In genomic region chr10:81289278-81289677, GRCm38 (mm10) we compare ENCODE assay signal across 9 mouse cellular contexts. TPM values are rescaled to one million over a fixed set of nuclear protein-coding genes. Genes with fewer than 3 reads are reported as not detected.
DNase-seq lines count a peak whose midpoint lies in the region; ATAC-seq and TF ChIP-seq lines count a peak whose summit lies in the region.
"Had no signal": no experiment of that assay in that cellular context is flagged by ENCODE, and none has a peak within 500 bp of the region (broad histone marks: within the 10 kb centered on the region; RNA-seq: fewer than 3 reads in every experiment).

No protein-coding gene starts in this region.

- no peak overlapping the region for H3K27ac ChIP-seq in cerebellum, adult 2 months (ENCODE audit: insufficient read depth, low read length)
- H3K27ac ChIP-seq in heart, embryonic 16.5 days (ENCODE audit: low read length), result no peak overlapping the region
- no peak overlapping the region for H3K27ac ChIP-seq in limb, embryonic 14.5 days (replicated peaks; ENCODE audit: low read depth, low read length)

- TF ChIP-seq POLR2A in cerebellum, adult 2 months (IDR thresholded peaks at IDR 0.05; ENCODE audit: borderline replicate concordance, insufficient read depth, low read length), result no peak
- TF ChIP-seq POLR2A in limb, embryonic 14.5 days (IDR thresholded peaks at IDR 0.05; ENCODE audit: borderline replicate concordance, extremely low read depth, insufficient read depth, insufficient read length), result no peak

- H3K4me1 ChIP-seq in G1E (ENCODE audit: insufficient read depth, low read depth, low read length), result peaks cover 82% of the 10 kb centered on the region
- H3K4me1 ChIP-seq in cerebellum, adult 2 months (ENCODE audit: control insufficient read depth, insufficient read depth, low read length), result no peaks in the 10 kb centered on the region; the same call in 1 of the 2 replicates
- peaks cover 29% of the 10 kb centered on the region for H3K4me1 ChIP-seq in heart, embryonic 16.5 days (ENCODE audit: control insufficient read depth, insufficient read depth, low read length)
- H3K4me1 ChIP-seq in limb, embryonic 14.5 days (ENCODE audit: control insufficient read depth, insufficient read depth, low read length), result peaks cover 14% of the 10 kb centered on the region

- no peaks in the 10 kb centered on the region for H3K9me3 ChIP-seq in G1E (replicated peaks)
- no peaks in the 10 kb centered on the region for H3K9me3 ChIP-seq in heart, embryonic 16.5 days (replicated peaks; ENCODE audit: control insufficient read depth, low read length)
- H3K9me3 ChIP-seq in limb, embryonic 14.5 days (ENCODE audit: control insufficient read depth, low read length), result no peaks in the 10 kb centered on the region

- TF ChIP-seq CTCF in G1E (IDR thresholded peaks at IDR 0.05; ENCODE audit: low read depth, low read length), result peak; percentile 77
- TF ChIP-seq CTCF in cerebellum, adult 2 months (IDR thresholded peaks at IDR 0.05; ENCODE audit: borderline replicate concordance, insufficient read depth, low read depth, low read length), result peak; percentile 92

- no peak for ATAC-seq in G1E (ENCODE audit: extremely low read depth, insufficient number of reproducible peaks, low FRiP score, poor library complexity, severe bottlenecking)
- no peak for ATAC-seq in heart, embryonic 16.5 days (replicated peaks; ENCODE audit: extremely low read depth, insufficient read depth, low FRiP score)
- 0 out of 2 replicates have a peak, but pooled peaks have one; percentile 8 for ATAC-seq in limb, embryonic 14.5 days (ENCODE audit: low FRiP score, low read depth)
- no peak for ATAC-seq in granulocyte monocyte progenitor cell, adult 5-6 weeks (replicated peaks; ENCODE audit: poor library complexity, severe bottlenecking)

- peaks cover 4% of the 10 kb centered on the region for H3K36me3 ChIP-seq in G1E (replicated peaks)
- no peaks in the 10 kb centered on the region for H3K36me3 ChIP-seq in heart, embryonic 16.5 days (ENCODE audit: control insufficient read depth, insufficient read depth)
- no peaks in the 10 kb centered on the region for H3K36me3 ChIP-seq in limb, embryonic 14.5 days (ENCODE audit: control insufficient read depth, insufficient read depth, low read length)

- intact Hi-C loops in left cerebral cortex, postnatal 36 days (cut with DNase I), result loop anchor here (2.0 to 5.0 kb wide), 3 partner anchors 16 to 62 kb away; partner anchors contain the start of genes Gipc3 and Hmg20b

- 3% methylated on average over 7 of the region's 7 CpGs for WGBS in cerebellum, adult 2 months
- WGBS in heart, embryonic 16.5 days, result 4% methylated on average over 7 of the region's 7 CpGs
- WGBS in limb, embryonic 14.5 days, result under 1% methylated on average over 7 of the region's 7 CpGs

- peaks cover 28% of the 10 kb centered on the region for H3K27me3 ChIP-seq in G1E (ENCODE audit: insufficient read depth, low read length)
- no peaks in the 10 kb centered on the region for H3K27me3 ChIP-seq in cerebellum, adult 2 months (ENCODE audit: control insufficient read depth, insufficient read depth, low read length)
- peaks cover 23% of the 10 kb centered on the region for H3K27me3 ChIP-seq in heart, embryonic 16.5 days (ENCODE audit: control insufficient read depth, insufficient read depth, low read length)
- H3K27me3 ChIP-seq in limb, embryonic 14.5 days (ENCODE audit: control insufficient read depth, insufficient read depth, low read length), result peaks cover 27% of the 10 kb centered on the region

- no peak overlapping the region for H3K9ac ChIP-seq in heart, embryonic 16.5 days (ENCODE audit: low read length)
- no peak overlapping the region for H3K9ac ChIP-seq in limb, embryonic 14.5 days (ENCODE audit: low read depth, low read length, severe bottlenecking)

- H3K4me2 ChIP-seq in heart, embryonic 16.5 days (ENCODE audit: low read depth, low read length), result peak overlapping the region; percentile 20; the same call in 1 of the 2 replicates
- H3K4me2 ChIP-seq in limb, embryonic 14.5 days (replicated peaks; ENCODE audit: low read depth, low read length, severe bottlenecking), result no peak overlapping the region

- peak; percentile 54 to 68 for DNase-seq in left cerebral cortex, adult 18-20 months (ENCODE audit: low spot score in 2 of 2)
- no peak for DNase-seq in left cerebral cortex, postnatal 36 days (ENCODE audit: low spot score in 2 of 2)
- DNase-seq in G1E (ENCODE audit: low spot score), result peak; percentile 51
- DNase-seq in cerebellum, adult 2 months, result peak; percentile 70 to 75
- DNase-seq in limb, embryonic 14.5 days (ENCODE audit: low spot score), result peak; percentile 71
- DNase-seq in retina, postnatal 7 days (ENCODE audit: low read depth, low spot score), result peak; percentile 72

- no peak overlapping the region for H3K4me3 ChIP-seq in G1E (ENCODE audit: low read depth, low read length)
- no peak overlapping the region for H3K4me3 ChIP-seq in cerebellum, adult 2 months (replicated peaks; ENCODE audit: insufficient read depth, low read depth, low read length)
- H3K4me3 ChIP-seq in heart, embryonic 16.5 days (ENCODE audit: low read length), result no peak overlapping the region
- H3K4me3 ChIP-seq in limb, embryonic 14.5 days (replicated peaks; ENCODE audit: low read length), result no peak overlapping the region
- H3K4me3 ChIP-seq: myocyte had no signal

RNA-seq across cellular contexts. Expression of gene Tjp3, which starts 2.1 kb away (rescaled TPM):
- under 1 TPM; 0.16 to 0.23 TPM for total RNA-seq in left cerebral cortex, adult 18-20 months (2021)
- total RNA-seq in left cerebral cortex, postnatal 36 days (2021), result under 1 TPM in 1 of 2 experiments, not detected in 1; 0.50 TPM
- total RNA-seq in G1E (2014; fragmentation: Nextera tagmentation) (0.44 TPM in 1 of 2 replicates, not detected in the other), G1E (2017) (1.8 and 1.9 TPM in 2 replicates)
- polyA plus RNA-seq in G1E (2012), result 1.4 and 1.6 TPM in 2 replicates
- polyA plus RNA-seq in cerebellum, adult 2 months (2012; rRNA removed), result 0.51 and 1.2 TPM in 2 replicates
- 4.7 and 5.3 TPM in 2 replicates for polyA plus RNA-seq in heart, embryonic 16.5 days (2015; fragmentation: Nextera tagmentation; extraction: Ambion mirVana)
- polyA plus RNA-seq in limb, embryonic 14.5 days (2012; rRNA removed), result 2.8 and 3.5 TPM in 2 replicates
- polyA plus RNA-seq in limb, embryonic 14.5 days (2014; fragmentation: Nextera tagmentation; extraction: Ambion mirVana), result 5.2 and 6.4 TPM in 2 replicates
- 1.0 and 8.4 TPM in 2 replicates for total RNA-seq in granulocyte monocyte progenitor cell, adult 5-6 weeks (2014; fragmentation: Nextera tagmentation)
- total RNA-seq in granulocyte monocyte progenitor cell, adult 5-6 weeks (2017), result 1.3 and 6.2 TPM in 2 replicates

RNA-seq across cellular contexts. Expression of gene Pip5k1c, which starts 3.5 kb away (rescaled TPM):
- 100 to 1,000 TPM; 415 to 417 TPM for total RNA-seq in left cerebral cortex, adult 18-20 months (2021)
- total RNA-seq in left cerebral cortex, postnatal 36 days (2021), result 100 to 1,000 TPM; 419 to 450 TPM
- 58.0 and 62.2 TPM in 2 replicates for total RNA-seq in G1E (2014; fragmentation: Nextera tagmentation)
- 58.8 and 66.6 TPM in 2 replicates for total RNA-seq in G1E (2017)
- 266 and 331 TPM in 2 replicates for polyA plus RNA-seq in G1E (2012)
- polyA plus RNA-seq in cerebellum, adult 2 months (2012; rRNA removed), result 288 and 314 TPM in 2 replicates
- 31.3 and 33.2 TPM in 2 replicates for polyA plus RNA-seq in heart, embryonic 16.5 days (2015; fragmentation: Nextera tagmentation; extraction: Ambion mirVana)
- 70.4 and 93.4 TPM in 2 replicates for polyA plus RNA-seq in limb, embryonic 14.5 days (2012; rRNA removed)
- 53.0 and 60.4 TPM in 2 replicates for polyA plus RNA-seq in limb, embryonic 14.5 days (2014; fragmentation: Nextera tagmentation; extraction: Ambion mirVana)
- 32.4 and 42.7 TPM in 2 replicates for total RNA-seq in granulocyte monocyte progenitor cell, adult 5-6 weeks (2014; fragmentation: Nextera tagmentation)
- 24.7 and 32.7 TPM in 2 replicates for total RNA-seq in granulocyte monocyte progenitor cell, adult 5-6 weeks (2017)

RNA-seq across cellular contexts. Expression of gene Apba3, which starts 22.5 kb away (rescaled TPM):
- total RNA-seq in left cerebral cortex, adult 18-20 months (2021), result 10 to 100 TPM; 36.7 to 42.7 TPM
- total RNA-seq in left cerebral cortex, postnatal 36 days (2021), result 10 to 100 TPM; 30.1 to 39.3 TPM
- 36.2 and 44.6 TPM in 2 replicates for total RNA-seq in G1E (2014; fragmentation: Nextera tagmentation)
- 27.9 and 38.9 TPM in 2 replicates for total RNA-seq in G1E (2017)
- 113 and 130 TPM in 2 replicates for polyA plus RNA-seq in G1E (2012)
- polyA plus RNA-seq in cerebellum, adult 2 months (2012; rRNA removed), result 61.8 and 63.9 TPM in 2 replicates
- 62.7 and 63.0 TPM in 2 replicates for polyA plus RNA-seq in heart, embryonic 16.5 days (2015; fragmentation: Nextera tagmentation; extraction: Ambion mirVana)
- 77.9 and 102 TPM in 2 replicates for polyA plus RNA-seq in limb, embryonic 14.5 days (2012; rRNA removed)
- 58.2 and 59.2 TPM in 2 replicates for polyA plus RNA-seq in limb, embryonic 14.5 days (2014; fragmentation: Nextera tagmentation; extraction: Ambion mirVana)
- total RNA-seq in granulocyte monocyte progenitor cell, adult 5-6 weeks (2014; fragmentation: Nextera tagmentation), result 19.7 and 29.1 TPM in 2 replicates
- 14.2 and 19.9 TPM in 2 replicates for total RNA-seq in granulocyte monocyte progenitor cell, adult 5-6 weeks (2017)

RNA-seq across cellular contexts. Expression of gene Mrpl54, which starts 22.5 kb away (rescaled TPM):
- 10 to 100 TPM; 38.8 to 43.5 TPM for total RNA-seq in left cerebral cortex, adult 18-20 months (2021)
- 10 to 100 TPM; 43.0 to 48.2 TPM for total RNA-seq in left cerebral cortex, postnatal 36 days (2021)
- total RNA-seq in G1E (2014; fragmentation: Nextera tagmentation) (75.6 and 78.6 TPM in 2 replicates), G1E (2017) (186 and 206 TPM in 2 replicates)
- 612 and 631 TPM in 2 replicates for polyA plus RNA-seq in G1E (2012)
- polyA plus RNA-seq in cerebellum, adult 2 months (2012; rRNA removed), result 81.4 and 84.9 TPM in 2 replicates
- polyA plus RNA-seq in heart, embryonic 16.5 days (2015; fragmentation: Nextera tagmentation; extraction: Ambion mirVana), result 230 TPM in 2 replicates
- polyA plus RNA-seq in limb, embryonic 14.5 days (2012; rRNA removed), result 93.0 and 124 TPM in 2 replicates
- polyA plus RNA-seq in limb, embryonic 14.5 days (2014; fragmentation: Nextera tagmentation; extraction: Ambion mirVana), result 200 and 202 TPM in 2 replicates
- total RNA-seq in granulocyte monocyte progenitor cell, adult 5-6 weeks (2014; fragmentation: Nextera tagmentation), result 94.0 and 105 TPM in 2 replicates
- total RNA-seq in granulocyte monocyte progenitor cell, adult 5-6 weeks (2017), result 161 and 185 TPM in 2 replicates

RNA-seq across cellular contexts. Expression of gene Cactin, which starts 31.6 kb away (rescaled TPM):
- total RNA-seq in left cerebral cortex, adult 18-20 months (2021), result 10 to 100 TPM; 30.5 to 34.6 TPM
- 10 to 100 TPM; 29.7 to 31.7 TPM for total RNA-seq in left cerebral cortex, postnatal 36 days (2021)
- total RNA-seq in G1E (2014; fragmentation: Nextera tagmentation) (9.0 and 11.4 TPM in 2 replicates), G1E (2017) (23.5 and 23.9 TPM in 2 replicates)
- 77.9 and 80.5 TPM in 2 replicates for polyA plus RNA-seq in G1E (2012)
- 36.3 and 36.9 TPM in 2 replicates for polyA plus RNA-seq in cerebellum, adult 2 months (2012; rRNA removed)
- 28.1 and 29.6 TPM in 2 replicates for polyA plus RNA-seq in heart, embryonic 16.5 days (2015; fragmentation: Nextera tagmentation; extraction: Ambion mirVana)
- 46.5 and 50.0 TPM in 2 replicates for polyA plus RNA-seq in limb, embryonic 14.5 days (2012; rRNA removed)
- 25.3 and 33.9 TPM in 2 replicates for polyA plus RNA-seq in limb, embryonic 14.5 days (2014; fragmentation: Nextera tagmentation; extraction: Ambion mirVana)
- total RNA-seq in granulocyte monocyte progenitor cell, adult 5-6 weeks (2014; fragmentation: Nextera tagmentation), result 16.2 and 16.3 TPM in 2 replicates
- total RNA-seq in granulocyte monocyte progenitor cell, adult 5-6 weeks (2017), result 19.4 and 26.5 TPM in 2 replicates

Comparison
In these comparisons a context has a peak if more than half of its experiments do, and no peak if none do; other contexts are left out.
1. DNase-seq: peak in left cerebral cortex, adult 18-20 months (2 of 2), G1E (single experiment), cerebellum, adult 2 months (2 of 2), limb, embryonic 14.5 days (single experiment) and retina, postnatal 7 days (single experiment); none in left cerebral cortex, postnatal 36 days (0 of 2).
2. RNA of gene Pip5k1c, which starts 3.5 kb away (total RNA-seq): 419 to 450 TPM in left cerebral cortex, postnatal 36 days and 415 to 417 TPM in left cerebral cortex, adult 18-20 months; 58.0 to 66.6 TPM in G1E and 24.7 to 42.7 TPM in granulocyte monocyte progenitor cell, adult 5-6 weeks; every median in the first group is over 4 times any median in the second.